Mouse (Mus musculus) heart, adult 2 months (tissue): ENCODE measurements around the gene Foxn2.

Source experiments
- CTCF ChIP-seq: fragments of 200-600 bp; IDR thresholded peaks from 2 replicates; pipeline ENCODE4 v1.8.1; 2022; ENCODE audit warnings: antibody characterized with exemption, mild to moderate bottlenecking, moderate library complexity
- EP300 ChIP-seq: fragments of 200-500 bp; IDR thresholded peaks from 2 replicates; pipeline ENCODE4 v1.6.1; 2011; ENCODE audit warnings: low read depth, low read length, control low read depth; ENCODE audit not compliant: insufficient read depth
- POLR2A ChIP-seq: fragments of 200-500 bp; IDR thresholded peaks from 2 replicates; pipeline ENCODE4 v1.6.1; 2011; ENCODE audit warnings: mild to moderate bottlenecking, low read depth, low read length, control low read depth; ENCODE audit not compliant: insufficient read depth

DNA sequence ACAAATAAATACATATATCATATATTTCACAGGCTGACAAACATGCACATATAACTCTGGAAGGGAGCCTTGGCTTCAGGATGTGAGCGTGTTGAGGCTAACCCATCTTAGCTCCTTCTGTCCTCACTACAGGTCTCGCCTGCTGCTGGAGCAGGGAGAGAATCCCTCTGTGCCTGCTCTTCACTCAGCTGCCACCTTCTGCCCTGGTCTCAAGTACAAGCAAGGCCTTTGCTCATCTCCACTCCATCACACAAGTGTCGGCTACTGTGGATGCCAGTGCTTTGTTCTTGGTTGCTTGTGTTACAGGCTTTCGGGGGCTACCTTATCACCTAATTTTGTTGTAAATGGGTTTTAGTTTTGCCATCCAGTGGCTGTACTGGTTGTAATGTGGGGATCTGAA, 41.7 kb upstream of the Foxn2 start:
- TF ChIP-seq POLR2A (no peak), EP300 (no peak), CTCF (no peak)
